Mouse (Mus musculus) macrophage (primary cell): ENCODE measurements around the gene Bdnf. TPM values are rescaled to one million over a fixed set of nuclear protein-coding genes. Genes with fewer than 3 reads are reported as not detected.

Experiments
- H3K27ac ChIP-seq: fragments of 350-480 bp; formaldehyde crosslinking; 2 replicates; pipeline ENCODE4 v1.9.0; 2021
- H3K36me3 ChIP-seq: fragments of 350-480 bp; formaldehyde crosslinking; 2 replicates; pipeline ENCODE4 v1.9.0; 2021; ENCODE audit errors: inconsistent target
- H3K4me3 ChIP-seq: fragments of 350-480 bp; formaldehyde crosslinking; 2 replicates; pipeline ENCODE4 v1.9.0; 2021; ENCODE audit errors: inconsistent target
- H3K79me2 ChIP-seq: fragments of 350-480 bp; formaldehyde crosslinking; 2 replicates; pipeline ENCODE4 v1.9.0; 2021; ENCODE audit errors: inconsistent target
- WGBS: methylation state at CpG from one replicate; pipeline ENCODE4 v1.1.7; 2026; ENCODE audit warnings: inconsistent platforms; ENCODE audit not compliant: missing documents; 5-methylcytosine and 5-hydroxymethylcytosine counted together
- polyA plus RNA-seq: library from polyadenylated mRNA; stranded (reverse); fragments of 250-400 nt; gene quantifications from 3 replicates; pipeline ENCODE4 v1.2.4, GENCODE M21; 2018; ENCODE audit warnings: inconsistent platforms
- total RNA-seq, 78 experiments: library from RNA; depleted of rRNA; stranded (reverse); fragments of 250-400 nt; gene quantifications; 1 replicate in 9 of 78; 2 replicates in 24 of 78; 3 replicates in 43 of 78; 4 replicates in 2 of 78; pipeline ENCODE4 v1.2.4; 2018; ENCODE audit warnings: inconsistent platforms in 56 of 78

The Bdnf gene
- under 1 TPM in 1 of 26 experiments, not detected in 25; 0.32 TPM for total RNA-seq (2018; cell fraction: chromatin; rRNA removed)
- total RNA-seq (2018; cell fraction: cytosol; rRNA removed) = not detected
- total RNA-seq (2018; cell fraction: nucleus; rRNA removed) = not detected
- not detected in 3 replicates for polyA plus RNA-seq

DNA sequence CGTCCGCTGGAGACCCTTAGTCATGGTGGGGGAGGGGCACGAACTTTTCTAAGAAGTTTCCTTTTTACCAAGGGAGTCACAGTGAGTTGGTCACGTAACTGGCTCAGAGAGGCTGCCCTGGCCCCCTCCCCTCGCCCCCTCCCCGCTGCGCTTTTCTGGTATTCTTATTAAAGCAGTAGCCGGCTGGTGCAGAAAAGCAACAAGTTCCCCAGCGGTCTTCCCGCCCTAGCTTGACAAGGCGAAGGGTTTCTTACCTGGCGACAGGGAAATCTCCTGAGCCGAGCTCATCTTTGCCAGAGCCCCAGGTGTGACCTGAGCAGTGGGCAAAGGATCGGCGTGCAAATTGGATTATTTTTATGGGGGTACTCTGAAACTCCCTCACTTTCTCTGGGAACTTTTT lies at the start of gene Bdnf:
Gene Bdnf (plus strand): TSS at position 169 of the 400 bp plus-strand sequence.
- no peaks in the 10 kb centered on the region for H3K36me3 ChIP-seq
- H3K79me2 ChIP-seq = no peaks in the 10 kb centered on the region
- H3K4me3 ChIP-seq = no peak within 1 kb of the TSS
- 4% methylated on average over 15 of the region's 15 CpGs for WGBS
- no peak within 1 kb of the TSS for H3K27ac ChIP-seq

DNA sequence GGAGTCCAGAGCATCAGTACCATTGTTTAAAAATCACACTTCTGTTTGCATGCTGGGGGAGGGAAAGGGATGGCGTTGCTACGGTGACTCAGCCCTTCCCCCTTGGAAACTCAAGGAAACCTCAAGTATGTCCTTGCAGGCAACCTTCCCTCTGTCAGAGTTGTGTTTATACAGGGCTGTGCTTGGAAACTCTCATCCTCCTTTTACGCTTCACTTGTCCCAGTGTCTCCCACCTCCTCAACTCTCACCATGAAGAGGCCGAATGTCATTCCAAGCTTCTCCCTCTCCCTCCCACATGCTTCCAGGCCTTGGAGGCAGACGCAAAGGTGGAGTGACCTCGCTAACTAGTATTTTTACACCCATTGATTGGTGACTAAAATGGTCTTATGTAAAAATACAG lies 47.6 kb upstream of the Bdnf start:
- H3K36me3 ChIP-seq = no peaks in the 10 kb centered on the region
- no peak overlapping the region for H3K4me3 ChIP-seq
- H3K79me2 ChIP-seq = no peaks in the 10 kb centered on the region
- no peak overlapping the region for H3K27ac ChIP-seq
- 68% methylated on average over 6 of the region's 6 CpGs for WGBS

DNA sequence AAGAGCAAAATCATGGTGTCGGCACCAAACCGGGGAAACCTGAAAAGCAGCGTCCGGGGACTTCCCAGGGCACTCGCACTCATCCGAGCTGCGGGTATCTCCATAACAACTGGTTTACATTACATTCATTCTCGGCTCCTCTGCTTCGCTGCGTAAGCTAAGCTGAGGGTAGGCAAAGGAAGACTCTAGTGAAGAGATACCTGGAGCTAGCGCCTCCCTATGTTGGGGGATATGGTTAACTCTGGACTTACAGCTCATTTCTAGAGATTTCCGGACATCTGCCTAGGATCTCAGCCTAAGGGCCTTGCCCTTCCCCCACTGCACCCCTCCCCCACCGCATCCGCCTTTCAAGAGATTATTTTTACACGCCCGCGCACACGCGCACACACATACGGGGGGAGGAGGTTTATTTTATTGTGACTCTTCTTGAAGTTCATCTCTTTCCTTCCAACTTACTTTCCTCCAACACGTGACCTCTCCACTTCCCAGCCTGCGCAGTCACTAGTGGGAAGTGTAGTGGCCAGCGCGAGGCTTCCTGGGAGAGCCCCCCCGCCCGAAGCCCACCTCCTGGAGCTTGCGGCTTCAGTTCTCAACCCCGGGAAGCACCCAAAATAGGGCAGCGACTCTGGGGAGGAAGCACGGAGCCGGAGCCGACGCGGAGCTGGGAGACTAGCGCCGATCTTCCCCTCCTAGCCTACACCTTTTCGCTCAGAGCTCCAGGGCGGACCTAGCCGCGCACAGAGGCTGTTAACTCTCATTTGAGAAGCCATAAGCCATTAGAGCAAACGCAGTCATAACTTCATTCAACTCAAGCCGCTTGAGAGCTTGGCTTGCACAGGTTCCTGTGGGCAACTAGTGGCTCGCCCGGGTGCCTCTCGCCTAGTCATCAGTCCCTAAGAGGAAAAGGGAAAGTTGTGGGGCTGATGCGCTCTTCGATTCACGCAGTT lies 718 bp upstream of the Bdnf start:
- Histone ChIP-seq H3K4me3 (no peak overlapping the region), H3K27ac (no peak overlapping the region), H3K36me3 (no peaks in the 10 kb centered on the region), H3K79me2 (no peaks in the 10 kb centered on the region)
- 5% methylated on average over 47 of the region's 48 CpGs for WGBS

DNA sequence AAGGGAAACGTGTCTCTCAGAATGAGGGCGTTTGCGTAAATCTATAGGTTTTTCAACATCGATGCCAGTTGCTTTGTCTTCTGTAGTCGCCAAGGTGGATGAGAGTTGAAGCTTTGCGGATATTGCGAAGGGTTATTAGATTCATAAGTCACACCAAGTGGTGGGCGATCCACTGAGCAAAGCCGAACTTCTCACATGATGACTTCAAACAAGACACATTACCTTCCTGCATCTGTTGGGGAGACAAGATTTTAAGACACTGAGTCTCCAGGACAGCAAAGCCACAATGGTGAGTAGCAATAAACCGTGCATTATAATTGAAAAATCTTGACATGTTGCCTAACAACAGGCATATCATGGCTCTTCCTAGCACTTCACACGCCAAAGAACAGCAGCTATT lies 551 bp downstream of the Bdnf start:
- H3K4me3 ChIP-seq = no peak overlapping the region
- no peak overlapping the region for H3K27ac ChIP-seq
- H3K79me2 ChIP-seq = no peaks in the 10 kb centered on the region
- WGBS = 16% methylated on average over 11 of the region's 11 CpGs
- H3K36me3 ChIP-seq = no peaks in the 10 kb centered on the region

DNA sequence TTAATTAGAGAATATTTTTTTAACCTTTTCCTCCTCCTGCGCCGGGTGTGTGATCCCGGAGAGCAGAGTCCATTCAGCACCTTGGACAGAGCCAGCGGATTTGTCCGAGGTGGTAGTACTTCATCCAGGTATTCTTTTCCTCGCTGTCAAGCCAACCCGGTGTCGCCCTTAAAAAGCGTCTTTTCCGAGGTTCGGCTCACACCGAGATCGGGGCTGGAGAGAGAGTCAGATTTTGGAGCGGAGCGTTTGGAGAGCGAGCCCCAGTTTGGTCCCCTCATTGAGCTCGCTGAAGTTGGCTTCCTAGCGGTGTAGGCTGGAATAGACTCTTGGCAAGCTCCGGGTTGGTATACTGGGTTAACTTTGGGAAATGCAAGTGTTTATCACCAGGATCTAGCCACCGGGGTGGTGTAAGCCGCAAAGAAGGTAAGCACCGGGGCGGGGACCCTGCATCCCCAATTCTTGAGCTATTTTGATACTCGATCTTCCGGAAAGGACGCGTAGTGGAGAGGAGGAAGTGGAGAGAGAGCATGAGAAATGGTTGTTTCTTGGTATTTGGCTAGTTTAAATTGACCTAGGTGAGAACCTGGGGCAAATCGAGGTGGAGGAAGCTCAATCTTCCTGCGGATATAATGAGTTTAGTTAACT lies 1.6 kb downstream of the Bdnf start:
- 7% methylated on average over 29 of the region's 29 CpGs for WGBS
- H3K4me3 ChIP-seq = no peak overlapping the region

DNA sequence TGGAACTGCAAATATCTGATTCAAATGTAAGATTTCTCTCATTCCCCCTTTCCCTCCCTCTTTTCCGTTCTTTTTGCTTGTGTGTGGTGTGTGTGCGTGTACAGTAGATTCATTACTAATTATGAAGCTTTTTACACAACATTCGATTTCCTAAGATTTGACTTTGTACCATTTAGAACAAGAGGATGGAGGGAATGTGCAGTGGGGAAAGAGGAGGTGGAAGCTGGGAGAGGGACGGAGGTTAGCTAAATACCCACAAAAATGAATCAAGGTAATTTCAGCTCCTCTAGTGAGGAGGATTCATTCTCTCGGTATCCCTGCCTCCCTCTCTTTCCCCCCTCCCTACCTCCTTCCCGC lies 2.1 kb downstream of the Bdnf start:
- Histone ChIP-seq H3K27ac (no peak overlapping the region), H3K36me3 (no peaks in the 10 kb centered on the region), H3K79me2 (no peaks in the 10 kb centered on the region), H3K4me3 (no peak overlapping the region)
- WGBS = 6% methylated on average over 3 of the region's 6 CpGs

More for the DNA sequence above, 1.6 kb downstream of the Bdnf start:
- H3K79me2 ChIP-seq = no peaks in the 10 kb centered on the region
- no peak overlapping the region for H3K27ac ChIP-seq
- H3K36me3 ChIP-seq = no peaks in the 10 kb centered on the region

DNA sequence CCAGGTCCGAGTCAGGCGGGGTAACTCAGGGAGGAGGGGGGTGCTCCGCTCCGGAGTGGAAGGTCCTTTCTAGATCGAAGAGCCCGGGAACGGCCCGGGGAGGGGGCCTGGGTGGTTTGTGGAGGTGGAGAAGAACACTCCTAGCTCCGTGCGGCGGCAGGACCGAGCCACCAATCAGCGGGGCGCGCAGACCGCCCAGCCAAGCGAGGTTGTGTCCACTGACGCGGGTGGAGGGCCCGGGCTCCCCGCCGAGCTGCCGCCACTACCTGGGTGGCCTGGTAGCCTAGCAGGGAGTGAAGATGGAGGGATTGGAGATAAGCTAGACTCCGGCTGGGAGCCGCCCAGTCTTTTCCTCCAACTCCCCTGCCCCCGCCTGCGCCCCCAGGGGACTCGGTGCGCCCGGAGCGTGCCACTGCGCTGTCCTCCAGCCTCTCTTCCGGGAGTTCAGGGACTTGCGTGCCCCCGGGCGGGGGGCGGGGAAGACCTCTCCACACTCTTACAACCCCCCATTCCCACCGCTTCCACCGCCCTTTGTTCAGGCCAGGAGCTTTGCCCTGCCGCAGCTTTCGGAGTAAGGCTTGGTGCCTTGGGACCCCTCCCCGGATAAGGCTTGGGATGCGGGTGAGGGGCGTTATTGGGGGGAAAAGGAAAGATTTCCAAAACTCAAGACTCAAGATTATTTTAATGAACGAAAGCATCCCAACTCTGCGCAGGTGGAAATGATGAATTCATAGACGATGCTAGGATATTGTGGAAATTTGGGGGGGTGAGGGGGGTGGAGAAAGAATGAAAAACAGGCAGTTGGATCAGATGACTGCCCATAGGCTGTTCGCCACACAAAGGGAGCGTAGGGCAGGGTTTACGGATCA lies 3.0 kb downstream of the Bdnf start:
- no peaks in the 10 kb centered on the region for H3K36me3 ChIP-seq
- WGBS = 6% methylated on average over 46 of the region's 50 CpGs
- no peaks in the 10 kb centered on the region for H3K79me2 ChIP-seq
- no peak overlapping the region for H3K4me3 ChIP-seq
- no peak overlapping the region for H3K27ac ChIP-seq

DNA sequence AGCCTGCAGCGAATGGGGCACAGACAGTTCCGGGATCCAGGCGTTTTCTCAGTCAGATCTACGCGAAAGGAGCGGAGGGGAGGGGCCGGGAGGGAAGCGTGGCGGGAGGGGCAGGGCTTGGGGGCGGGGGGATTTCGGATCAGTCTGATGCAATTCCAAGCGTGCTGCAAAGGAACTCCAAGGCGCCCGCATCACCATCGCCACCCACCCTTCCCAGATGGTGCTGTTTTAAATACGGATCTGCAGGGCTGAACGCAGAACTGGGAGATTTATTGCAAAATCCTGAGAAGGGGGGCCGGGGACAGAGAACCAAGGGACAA lies 3.5 kb downstream of the Bdnf start:
- no peaks in the 10 kb centered on the region for H3K36me3 ChIP-seq
- H3K4me3 ChIP-seq = no peak overlapping the region
- H3K27ac ChIP-seq = no peak overlapping the region
- H3K79me2 ChIP-seq = no peaks in the 10 kb centered on the region
- 2% methylated on average over 15 of the region's 18 CpGs for WGBS

DNA sequence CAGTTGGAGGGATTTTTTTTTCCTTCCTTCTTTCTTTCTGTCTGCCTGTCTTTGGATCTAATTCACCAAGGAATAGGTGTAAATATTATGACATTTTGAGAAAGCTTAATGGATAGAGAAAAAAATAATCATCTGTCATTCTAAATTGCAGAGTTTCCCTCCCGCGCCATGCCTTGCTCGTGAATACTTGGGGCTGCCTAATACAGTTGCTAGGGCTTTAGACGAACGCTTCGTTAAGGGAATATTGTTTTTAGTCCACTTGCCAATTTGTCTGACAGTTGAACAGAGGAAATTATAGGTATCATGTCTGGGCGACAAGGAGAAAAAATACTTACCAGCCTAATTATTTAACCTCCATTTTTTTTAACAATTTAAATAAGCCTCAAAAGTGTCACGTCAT lies 4.0 kb downstream of the Bdnf start:
- H3K4me3 ChIP-seq = no peak overlapping the region
- H3K27ac ChIP-seq = no peak overlapping the region
- H3K79me2 ChIP-seq = no peaks in the 10 kb centered on the region
- H3K36me3 ChIP-seq = no peaks in the 10 kb centered on the region
- 9% methylated on average over 8 of the region's 8 CpGs for WGBS

DNA sequence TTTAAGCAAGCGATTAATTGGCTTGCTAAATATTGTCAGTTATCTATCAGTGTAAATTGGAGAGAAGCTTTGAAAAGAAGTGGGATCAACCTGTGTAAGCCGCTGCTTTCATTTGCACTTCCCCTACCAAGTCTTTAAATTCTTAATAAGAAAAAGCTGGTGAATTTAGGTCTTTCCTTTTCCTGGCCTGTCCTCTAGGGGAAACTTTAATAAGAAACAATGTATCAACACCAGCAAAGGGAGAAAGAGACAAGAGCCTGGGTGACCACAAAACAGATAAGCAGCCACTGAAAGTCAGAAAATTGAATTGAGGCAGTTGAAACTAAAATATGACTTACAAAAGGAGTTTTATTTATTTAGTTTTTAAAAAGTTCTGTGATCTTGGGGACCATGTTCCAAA lies 4.9 kb downstream of the Bdnf start:
- H3K36me3 ChIP-seq = no peaks in the 10 kb centered on the region
- H3K4me3 ChIP-seq = no peak overlapping the region
- WGBS = 74% methylated on average over 2 of the region's 2 CpGs
- H3K27ac ChIP-seq = no peak overlapping the region
- H3K79me2 ChIP-seq = no peaks in the 10 kb centered on the region

DNA sequence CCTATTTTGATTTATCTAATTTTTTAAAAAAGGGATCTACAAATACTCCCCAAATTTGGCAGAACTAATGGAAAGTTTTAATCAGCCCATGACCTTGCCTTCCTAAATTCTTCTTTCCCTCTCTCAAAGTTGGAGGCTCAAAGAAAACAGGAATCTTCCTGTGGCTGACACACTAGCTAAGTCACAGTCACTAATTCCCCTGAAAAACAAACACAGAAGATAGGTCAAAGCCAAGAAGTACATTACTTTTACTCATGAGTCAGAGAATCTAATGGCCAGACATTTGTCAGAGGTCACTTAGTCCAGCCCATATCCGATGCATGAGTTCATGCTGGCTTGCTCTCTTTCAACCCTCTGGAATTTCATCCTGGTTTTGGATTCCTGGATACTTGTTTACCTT lies 6.6 kb downstream of the Bdnf start:
- Histone ChIP-seq H3K4me3 (no peak overlapping the region), H3K27ac (no peak overlapping the region), H3K36me3 (no peaks in the 10 kb centered on the region), H3K79me2 (no peaks in the 10 kb centered on the region)
- 100% methylated on average over 1 of the region's 1 CpGs for WGBS

DNA sequence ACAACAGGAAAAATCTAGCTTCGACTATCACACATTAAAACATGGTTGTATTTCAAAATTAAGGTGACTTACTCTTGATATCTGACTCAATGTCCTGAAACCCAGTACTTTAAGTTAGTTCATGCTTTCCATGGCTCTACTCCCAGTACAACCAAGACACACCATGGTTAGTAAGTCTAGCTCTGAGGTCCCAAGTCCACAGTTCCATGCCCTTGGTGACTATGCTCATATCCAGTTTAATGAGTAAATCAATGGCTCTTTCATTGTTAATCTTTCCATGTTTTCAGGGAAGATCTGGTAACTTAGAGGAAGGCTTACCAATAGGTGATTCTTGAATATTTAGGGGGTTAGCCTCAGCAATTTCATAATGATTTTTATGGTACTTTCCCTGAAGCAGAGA lies 14.2 kb downstream of the Bdnf start:
- Histone ChIP-seq H3K36me3 (no peaks in the 10 kb centered on the region), H3K27ac (no peak overlapping the region), H3K79me2 (no peaks in the 10 kb centered on the region), H3K4me3 (no peak overlapping the region)
- WGBS = 45% methylated on average over 1 of the region's 1 CpGs

DNA sequence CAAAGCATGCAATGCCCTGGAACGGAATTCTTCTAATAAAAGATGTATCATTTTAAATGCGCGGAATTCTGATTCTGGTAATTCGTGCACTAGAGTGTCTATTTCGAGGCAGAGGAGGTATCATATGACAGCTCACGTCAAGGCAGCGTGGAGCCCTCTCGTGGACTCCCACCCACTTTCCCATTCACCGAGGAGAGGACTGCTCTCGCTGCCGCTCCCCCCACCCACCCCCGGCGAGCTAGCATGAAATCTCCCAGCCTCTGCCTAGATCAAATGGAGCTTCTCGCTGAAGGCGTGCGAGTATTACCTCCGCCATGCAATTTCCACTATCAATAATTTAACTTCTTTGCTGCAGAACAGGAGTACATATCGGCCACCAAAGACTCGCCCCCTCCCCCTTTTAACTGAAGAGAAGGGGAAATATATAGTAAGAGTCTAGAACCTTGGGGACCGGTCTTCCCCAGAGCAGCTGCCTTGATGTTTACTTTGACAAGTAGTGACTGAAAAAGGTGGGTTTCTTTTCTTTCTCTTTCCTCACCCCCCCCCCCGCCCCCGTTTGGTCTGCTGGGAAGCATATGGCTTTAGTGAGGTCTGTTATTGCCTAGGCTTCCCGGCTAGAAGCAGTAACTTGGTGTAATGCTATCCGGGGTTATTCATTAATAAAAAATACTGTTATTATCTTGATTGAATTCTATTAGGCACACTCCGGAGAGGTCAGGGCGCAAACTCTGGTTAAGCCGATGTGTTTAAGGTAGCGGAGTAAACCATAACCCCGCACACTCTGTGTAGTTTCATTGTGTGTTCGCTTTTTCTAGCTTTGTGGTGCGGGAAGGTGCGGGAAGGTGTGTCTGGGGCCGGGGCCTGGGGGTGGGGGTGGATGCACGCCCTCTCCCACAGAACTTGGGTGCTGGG lies 18.0 kb downstream of the Bdnf start:
- WGBS = 10% methylated on average over 32 of the region's 34 CpGs
- H3K27ac ChIP-seq = no peak overlapping the region
- no peak overlapping the region for H3K4me3 ChIP-seq

More for the DNA sequence above, 18.0 kb downstream of the Bdnf start:
- Histone ChIP-seq H3K36me3 (no peaks in the 10 kb centered on the region), H3K79me2 (no peaks in the 10 kb centered on the region)
